Mouse (Mus musculus) brain, embryonic 14.5 days (tissue): Measurements from ENCODE around the gene Hsd17b14.

Source experiments
- CTCF ChIP-seq: fragments of 200-500 bp; IDR thresholded peaks from 2 replicates; pipeline ENCODE4 v1.5.1; 2012; ENCODE audit warnings: inconsistent platforms, mild to moderate bottlenecking, moderate library complexity, borderline replicate concordance; ENCODE audit not compliant: insufficient read depth, insufficient read length; ENCODE audit errors: extremely low read depth
- POLR2A ChIP-seq: fragments of 200-500 bp; IDR thresholded peaks from 2 replicates; pipeline ENCODE4 v1.6.1; 2012; ENCODE audit warnings: mild to moderate bottlenecking, inconsistent platforms, borderline replicate concordance; ENCODE audit not compliant: poor library complexity, insufficient read depth, insufficient read length, severe bottlenecking; ENCODE audit errors: extremely low read depth

DNA sequence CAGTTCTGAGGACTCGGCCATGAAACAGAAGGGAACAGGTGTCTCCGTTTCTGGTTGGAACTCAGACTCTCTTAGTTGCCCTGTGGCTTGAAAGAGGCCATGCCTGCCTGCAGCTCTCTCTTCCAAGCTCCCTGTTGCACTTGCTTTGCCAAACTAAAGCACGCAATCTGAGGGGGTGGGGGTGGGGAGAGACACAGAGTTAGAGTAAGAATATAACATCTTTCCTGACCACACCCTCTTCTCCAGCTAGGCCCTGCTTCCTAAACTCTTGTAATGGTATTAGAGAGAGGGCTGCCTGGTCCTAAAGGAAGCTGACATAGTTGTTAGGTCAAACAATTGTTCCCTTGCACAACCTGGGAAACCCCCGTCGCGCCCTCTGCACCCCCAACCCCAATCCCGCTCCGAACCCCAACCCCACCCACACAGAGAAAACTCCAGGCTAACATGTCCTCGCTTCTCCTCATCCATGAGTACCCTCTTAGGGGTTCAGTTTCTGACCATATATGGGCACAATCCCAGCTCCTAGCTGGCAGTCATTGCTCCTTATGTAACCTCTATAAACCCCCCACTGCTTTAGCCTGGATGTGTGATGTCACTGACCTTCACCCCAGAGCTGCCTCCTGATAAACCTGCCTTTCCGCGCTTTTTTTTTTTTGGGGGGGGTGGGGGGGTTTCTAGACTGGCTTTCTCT is 3.7 kb upstream of the Hsd17b14 start:
- TF ChIP-seq CTCF (no peak), POLR2A (no peak)
